Mouse (Mus musculus): ENCODE data around the gene Tmem63b.

- TF ChIP-seq MAFK (IDR thresholded peaks at IDR 0.05; ENCODE audit: borderline replicate concordance, low read depth, low read length) (no peak), CTCF (IDR thresholded peaks at IDR 0.05 in 2 of 3, conservative IDR thresholded peaks at IDR 0.05 in 1 of 3; ENCODE audit: control insufficient read depth in 1 of 3, insufficient read depth in 1 of 3, low read depth in 2 of 3, low read length in 3 of 3, poor library complexity in 1 of 3, severe bottlenecking in 1 of 3) (no peak), TCF12 (IDR thresholded peaks at IDR 0.05; ENCODE audit: low read depth, low read length) (no peak), EP300 (IDR thresholded peaks at IDR 0.05; ENCODE audit: low read depth in 1 of 2, low read length in 2 of 2) (no peak)
Observed at GRCm38 (mm10) chr17:45628160-45628559, 58.5 kb downstream of the Tmem63b start.
